Mouse (Mus musculus) granulocyte monocyte progenitor cell, adult 5-6 weeks (primary cell): ENCODE results near the gene Ostf1. TPM values are rescaled to one million over a fixed set of nuclear protein-coding genes. Genes with fewer than 3 reads are reported as not detected.
A peak's percentile ranks its signal among the peaks of the same experiment; 100 is the strongest.

Experiments used
- ATAC-seq: replicated peaks from 2 replicates; pipeline ENCODE4 v1.8.0; 2016; ENCODE audit warnings: mild to moderate bottlenecking, moderate TSS enrichment, inconsistent platforms; ENCODE audit not compliant: poor library complexity, severe bottlenecking
- total RNA-seq, 2 experiments: library from RNA; stranded (forward) in 1 of 2; stranded (reverse) in 1 of 2; fragments of 200-712, 200-1000 nt in 1 of 2; fragments of >200 nt in 1 of 2; fragmentation: Nextera tagmentation in 1 of 2; gene quantifications; 2 replicates each; pipeline ENCODE4 v1.2.3; 2014 to 2017

Gene Ostf1
- 139 and 152 TPM in 2 replicates for total RNA-seq (2014; fragmentation: Nextera tagmentation)
- total RNA-seq (2017), result 208 and 230 TPM in 2 replicates

DNA sequence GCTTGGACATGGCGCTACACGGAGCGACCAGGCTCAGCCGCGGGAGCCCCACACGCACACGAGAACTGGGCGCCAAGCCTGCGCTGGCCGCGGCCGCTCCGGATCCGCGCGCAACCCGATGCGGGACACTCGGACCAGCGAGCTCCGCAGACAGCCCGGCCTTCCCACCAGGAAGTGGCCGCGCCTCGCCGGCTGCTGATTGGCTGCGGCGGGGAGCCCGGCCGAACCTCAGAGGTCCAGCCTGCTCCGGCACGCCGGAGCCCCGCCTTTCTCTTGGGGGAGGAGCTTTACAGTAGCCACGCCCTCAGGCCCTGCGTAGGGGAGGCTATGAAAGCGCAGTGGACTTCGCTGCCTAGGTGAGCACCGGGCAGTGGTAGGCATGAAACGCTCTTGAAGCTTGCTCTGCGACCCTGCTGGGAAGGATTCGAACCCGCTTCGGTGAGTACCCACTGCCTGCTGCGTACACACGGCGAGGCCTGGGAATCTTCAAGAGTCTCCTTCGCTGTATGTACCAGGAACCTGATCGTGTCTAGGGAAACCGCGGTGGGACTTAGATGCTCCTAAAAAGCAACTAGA lies at the start of gene Ostf1, which contains the start of gene Nmrk1:
TSS of gene Ostf1 (minus strand) at position 180 of the 576 bp plus-strand sequence.
TSS of gene Nmrk1 (plus strand) at position 307 of the 576 bp plus-strand sequence.
- ATAC-seq, result peak; percentile 86

GRCm38 (mm10) chr19:18673116-18673515 lies 41.5 kb upstream of the Ostf1 start:
- no peak for ATAC-seq

DNA sequence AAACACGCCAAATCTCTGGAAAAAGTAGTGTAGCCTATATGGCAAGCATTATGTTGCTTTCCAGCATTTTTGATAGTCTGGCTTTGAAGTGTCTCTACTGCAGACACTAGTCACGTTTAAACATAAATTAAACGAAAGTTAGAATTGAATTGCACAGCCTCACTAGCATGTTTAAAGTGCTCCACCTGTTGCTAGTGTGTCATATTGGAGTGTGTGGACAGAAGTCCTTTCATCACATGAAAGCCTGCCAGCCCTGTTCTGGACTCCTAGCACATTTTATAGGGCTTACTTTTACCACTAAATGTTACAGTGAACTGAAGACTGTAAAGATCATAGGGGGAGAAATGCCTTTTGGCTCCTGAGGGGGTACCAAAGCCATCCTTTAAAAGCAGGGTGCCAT lies 40.9 kb upstream of the Ostf1 start:
- ATAC-seq, result no peak

- peak; percentile 33 for ATAC-seq
These were observed 39.6 kb upstream of the Ostf1 start for GRCm38 (mm10) chr19:18671056-18671741.

GRCm38 (mm10) chr19:18670608-18671007 lies 39.0 kb upstream of the Ostf1 start, which contains the start of gene Carnmt1:
Gene Carnmt1 (plus strand): TSS chr19:18670764.
- ATAC-seq, result peak; percentile 97

GRCm38 (mm10) chr19:18669551-18669950 lies 37.9 kb upstream of the Ostf1 start:
- no peak for ATAC-seq

DNA sequence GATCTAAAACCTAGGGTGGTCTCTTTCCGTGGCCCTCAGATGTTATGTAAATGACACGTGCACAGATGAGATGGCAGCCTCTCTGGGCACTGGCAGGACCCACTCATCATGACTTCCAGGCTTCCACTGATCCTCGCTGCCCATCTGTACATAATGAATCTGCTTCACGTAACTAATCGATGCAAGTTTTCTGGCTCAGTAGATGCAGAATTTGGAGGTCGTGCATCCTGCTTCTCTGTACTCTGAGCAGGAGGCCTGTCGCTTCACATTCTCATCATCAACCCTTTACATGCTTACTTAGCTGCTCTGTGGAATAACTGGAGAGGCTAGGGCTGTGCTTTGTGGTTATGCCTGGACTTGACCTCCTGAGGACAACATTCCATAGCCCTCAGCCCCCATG lies 35.3 kb upstream of the Ostf1 start:
- no peak for ATAC-seq

GRCm38 (mm10) chr19:18663904-18664303 lies 32.3 kb upstream of the Ostf1 start:
- ATAC-seq, result peak; percentile 96

DNA sequence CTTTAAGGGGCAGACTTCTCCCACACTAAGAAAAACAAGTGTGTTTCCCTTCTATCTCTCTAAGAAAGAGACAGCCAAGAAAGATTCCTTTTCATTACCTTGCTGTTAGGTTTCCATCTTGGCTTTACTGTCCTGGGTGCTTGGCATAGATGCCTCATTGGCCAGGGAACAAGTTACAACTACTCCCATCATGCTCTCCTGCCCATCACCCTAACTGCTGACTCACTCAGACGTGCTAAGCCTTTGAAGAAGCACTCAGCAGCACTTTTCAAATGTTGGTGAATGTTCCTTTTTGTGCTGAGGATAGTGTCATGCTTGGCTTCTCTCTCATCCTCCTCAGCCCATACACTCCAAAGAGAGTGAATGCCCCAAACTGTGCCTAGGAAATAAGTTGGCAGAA lies 30.1 kb upstream of the Ostf1 start:
- ATAC-seq, result no peak

DNA sequence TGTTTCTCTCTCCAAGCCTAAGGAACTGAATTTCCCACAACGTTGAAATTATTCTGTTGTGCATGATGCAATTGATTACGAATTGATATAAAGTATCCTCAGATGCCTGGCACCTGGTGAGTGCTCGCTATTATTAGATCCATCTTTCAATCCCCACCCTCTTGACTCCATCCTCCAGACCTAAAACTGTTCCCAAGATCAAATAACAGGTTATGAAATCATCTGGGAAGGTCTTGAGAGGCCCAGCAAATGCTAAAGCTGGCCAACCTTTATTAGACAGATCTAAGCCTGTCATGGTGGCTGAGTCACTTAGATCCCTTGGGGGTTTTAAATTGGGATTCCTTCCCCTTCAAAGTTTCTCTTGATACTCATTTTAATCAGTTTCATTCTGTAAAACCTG lies 28.8 kb upstream of the Ostf1 start:
- ATAC-seq, result no peak

DNA sequence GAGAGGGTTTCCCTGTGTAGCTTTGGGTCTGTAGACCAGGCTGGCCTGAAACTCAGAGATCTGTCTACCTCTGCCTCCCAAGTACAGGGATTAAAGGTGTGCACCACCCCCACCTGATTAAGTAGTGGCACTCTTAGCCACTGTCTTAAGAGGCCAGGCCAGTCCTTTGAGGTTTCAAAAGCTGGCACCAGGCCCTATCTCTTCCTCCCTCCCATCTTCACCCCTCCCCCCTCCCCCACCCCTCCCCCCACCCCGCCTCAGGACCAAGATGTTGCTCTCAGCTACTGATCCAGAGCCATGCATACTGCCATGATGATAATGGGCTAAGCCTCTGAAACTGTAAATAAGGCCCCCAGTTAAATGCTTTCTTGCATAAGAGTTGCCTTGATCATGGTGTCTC lies 27.7 kb upstream of the Ostf1 start:
- ATAC-seq, result no peak

DNA sequence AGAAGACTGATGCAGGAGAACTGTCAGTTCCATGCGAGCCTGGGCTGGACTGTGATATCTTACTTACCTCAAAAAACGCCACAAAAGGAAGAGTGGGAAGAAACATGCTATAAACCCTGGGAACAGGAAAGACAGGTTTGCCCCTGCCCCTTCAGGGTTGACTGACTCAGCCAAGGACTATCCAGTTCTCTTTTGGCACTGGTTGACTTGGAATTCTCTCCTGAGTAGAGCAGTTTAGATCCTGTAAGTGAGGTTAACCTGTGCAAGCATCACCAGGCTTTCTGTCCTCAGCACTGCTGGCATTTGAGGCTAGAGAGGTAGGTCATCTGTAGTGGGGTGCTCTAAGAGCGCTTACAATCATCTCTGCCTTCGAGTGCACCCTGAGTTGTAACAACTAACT lies 26.9 kb upstream of the Ostf1 start:
- no peak for ATAC-seq

GRCm38 (mm10) chr19:18655999-18656398 lies 24.4 kb upstream of the Ostf1 start:
- no peak for ATAC-seq

- no peak for ATAC-seq
These were observed 23.4 kb upstream of the Ostf1 start for GRCm38 (mm10) chr19:18654984-18655383.

DNA sequence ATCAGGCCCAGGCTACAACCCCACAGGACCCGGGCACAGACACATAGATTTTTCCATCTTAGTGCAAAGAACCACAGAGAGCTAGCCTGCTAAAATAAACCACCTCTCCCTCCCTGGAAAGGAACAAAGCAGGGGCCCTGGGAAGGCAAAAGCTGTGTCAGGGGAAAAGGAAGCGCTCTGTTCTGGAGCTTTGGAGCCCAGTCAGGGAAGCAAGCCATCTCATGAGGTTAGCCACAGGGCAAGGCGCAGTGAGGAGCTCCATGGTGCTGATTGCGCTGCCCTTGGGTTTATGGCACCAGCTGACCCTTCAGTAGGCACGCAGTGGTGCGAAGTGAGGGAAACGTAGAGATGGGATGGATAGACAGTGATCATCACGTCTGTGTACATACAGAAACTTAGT lies 22.7 kb upstream of the Ostf1 start:
- no peak for ATAC-seq

DNA sequence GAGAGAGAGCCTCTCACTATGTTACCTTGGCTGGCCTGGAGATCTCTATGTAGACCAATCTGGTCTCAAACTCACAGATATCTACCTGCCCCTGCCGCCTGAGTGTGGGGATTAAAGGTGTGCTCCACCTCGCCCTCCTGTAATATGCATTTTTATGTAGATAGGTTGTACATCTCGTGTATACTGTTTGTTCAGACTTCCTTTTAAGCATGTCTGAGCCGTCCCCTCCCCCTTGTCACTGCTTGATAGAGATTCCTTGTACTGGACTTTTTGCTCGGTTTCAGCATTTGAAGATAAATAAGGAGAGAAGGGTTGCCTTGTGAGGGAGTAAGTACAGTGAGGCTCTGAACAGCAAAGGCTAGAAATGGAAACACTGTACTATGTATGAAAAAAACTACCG lies 21.4 kb upstream of the Ostf1 start:
- ATAC-seq, result no peak

DNA sequence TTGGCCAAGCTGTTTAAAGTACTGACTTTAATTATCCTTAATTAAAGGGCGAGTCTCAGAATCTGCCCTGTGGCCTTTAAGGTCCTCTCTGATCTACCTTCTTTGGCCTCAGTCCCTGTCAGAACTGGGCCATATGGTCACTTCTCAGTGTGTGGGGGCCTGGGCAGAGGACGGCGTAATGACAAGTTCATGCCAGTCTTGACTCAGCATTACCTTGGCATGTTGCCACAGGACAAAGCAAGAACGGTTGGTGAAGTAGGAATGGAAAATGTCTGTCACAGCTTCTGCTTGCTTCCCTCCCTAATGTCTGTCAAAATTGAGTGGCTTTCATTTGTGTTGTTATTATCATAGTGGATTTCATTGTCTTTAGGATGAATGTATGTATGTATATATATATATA lies 21.0 kb upstream of the Ostf1 start:
- ATAC-seq, result 0 out of 2 replicates have a peak, but pooled peaks have one; percentile 22

- ATAC-seq, result no peak
These were observed 18.9 kb upstream of the Ostf1 start for GRCm38 (mm10) chr19:18650473-18650872.

DNA sequence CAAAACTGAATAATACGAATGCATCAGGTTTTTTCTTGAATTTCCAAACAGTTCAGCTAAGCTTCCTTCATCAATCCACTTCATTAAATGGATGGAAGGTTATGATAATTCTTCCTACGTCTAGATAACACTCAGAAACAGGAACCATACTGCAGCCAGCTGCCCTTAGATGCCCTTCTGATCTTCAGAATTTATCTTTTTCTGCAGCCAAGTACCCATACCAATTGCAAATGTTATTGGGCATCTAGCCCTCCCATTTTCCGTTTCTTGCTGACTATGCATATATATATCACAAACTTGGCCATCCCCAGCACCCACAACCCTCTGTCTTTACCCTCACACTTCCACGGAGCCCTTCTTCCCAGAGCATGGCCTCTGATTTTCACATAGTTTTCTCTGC lies 18.3 kb upstream of the Ostf1 start:
- ATAC-seq, result no peak

DNA sequence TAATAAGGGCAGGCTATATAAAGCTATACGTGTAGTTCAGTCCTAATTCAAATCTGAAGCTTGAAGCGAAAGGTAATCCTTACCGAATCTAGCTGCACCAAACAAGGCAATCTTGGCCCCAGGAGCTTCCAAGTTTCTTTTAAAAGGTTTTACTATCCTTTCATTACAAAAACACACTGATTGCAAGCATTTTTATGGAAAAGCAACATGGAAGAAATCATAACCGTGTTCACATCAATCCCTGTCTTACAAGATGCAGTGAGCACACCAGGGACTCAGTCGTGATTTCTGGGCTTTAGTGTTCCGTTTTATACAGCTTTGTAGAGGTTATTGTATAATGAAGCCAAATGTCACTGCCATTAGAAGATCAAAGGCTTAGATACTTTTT lies 16.9 kb upstream of the Ostf1 start:
- ATAC-seq, result no peak

- no peak for ATAC-seq
These were observed 16.3 kb upstream of the Ostf1 start for GRCm38 (mm10) chr19:18647775-18648557.
